Mouse (Mus musculus) cerebral cortex, adult 2 months (tissue): Measurements from ENCODE around the gene Pex12.

Experiments
- WGBS: fragments of 180-500 bp; shearing (Covaris S2); methylation state at CpG from one replicate; pipeline ENCODE4 v1.1.7; 2018; 5-methylcytosine and 5-hydroxymethylcytosine counted together

The Pex12 gene

DNA sequence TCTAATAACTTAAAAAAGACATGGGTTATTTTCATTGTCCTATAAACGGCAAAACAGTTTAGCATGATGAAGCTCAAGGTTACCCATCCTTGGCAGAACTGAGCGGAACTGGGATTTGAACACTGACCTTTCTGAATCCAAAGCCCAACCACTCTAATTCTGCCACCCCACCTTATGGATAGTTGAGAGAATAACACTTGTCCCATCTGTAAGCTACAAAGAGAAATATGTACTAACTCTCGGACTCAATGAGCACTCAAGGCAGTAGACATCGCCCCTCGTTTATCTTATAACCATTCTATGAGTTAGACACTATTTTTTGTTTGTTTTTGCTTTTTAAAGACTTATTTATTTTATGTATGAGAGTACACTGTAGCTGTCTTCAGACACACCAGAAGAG lies 13.3 kb downstream of the Pex12 start:
- 93% methylated on average over 5 of the region's 5 CpGs for WGBS

DNA sequence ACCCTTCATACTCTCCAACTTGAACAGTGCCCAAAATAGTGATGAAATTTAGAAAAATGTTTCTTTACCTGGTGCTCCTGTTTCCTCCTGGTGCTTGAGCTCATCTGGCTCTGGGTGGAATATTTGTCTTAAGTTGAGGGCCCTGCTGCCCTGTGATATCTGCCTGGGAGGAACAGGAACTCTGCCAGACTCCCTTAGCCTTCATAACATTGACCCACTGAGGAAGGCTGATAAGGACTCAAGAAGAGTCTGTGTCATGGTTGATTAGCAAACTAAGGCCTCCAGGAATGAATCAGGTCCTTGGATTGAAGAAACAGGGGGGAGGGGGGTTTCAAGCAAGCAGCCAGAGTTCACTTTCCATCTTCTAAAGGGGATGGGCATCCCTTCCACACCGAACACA lies 15.8 kb downstream of the Pex12 start, which contains the start of gene Slfn14:
Gene Slfn14, minus strand, starts transcription at position 161 of the 400 bp plus-strand sequence.
- WGBS: 86% methylated on average over 1 of the region's 1 CpGs

DNA sequence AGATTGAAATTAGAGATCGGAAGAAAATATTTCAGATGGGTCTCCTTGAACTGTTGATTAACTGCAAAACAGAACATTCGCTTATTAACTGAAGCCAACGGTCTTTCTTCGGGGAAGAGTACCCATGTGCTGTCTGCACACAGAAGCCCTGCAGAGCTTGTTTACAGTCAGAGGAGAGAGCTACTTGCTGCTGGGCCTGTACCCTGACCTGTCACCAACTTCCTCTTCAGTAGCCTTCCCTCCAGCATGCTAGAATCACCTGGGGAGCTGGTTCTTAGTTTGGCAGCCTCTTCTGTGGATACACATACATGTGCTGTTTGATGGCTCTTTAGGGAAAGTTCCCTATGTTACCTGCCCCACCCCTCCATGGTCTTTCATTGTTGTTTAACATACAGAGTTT lies 16.8 kb downstream of the Pex12 start:
- WGBS: 86% methylated on average over 4 of the region's 4 CpGs

DNA sequence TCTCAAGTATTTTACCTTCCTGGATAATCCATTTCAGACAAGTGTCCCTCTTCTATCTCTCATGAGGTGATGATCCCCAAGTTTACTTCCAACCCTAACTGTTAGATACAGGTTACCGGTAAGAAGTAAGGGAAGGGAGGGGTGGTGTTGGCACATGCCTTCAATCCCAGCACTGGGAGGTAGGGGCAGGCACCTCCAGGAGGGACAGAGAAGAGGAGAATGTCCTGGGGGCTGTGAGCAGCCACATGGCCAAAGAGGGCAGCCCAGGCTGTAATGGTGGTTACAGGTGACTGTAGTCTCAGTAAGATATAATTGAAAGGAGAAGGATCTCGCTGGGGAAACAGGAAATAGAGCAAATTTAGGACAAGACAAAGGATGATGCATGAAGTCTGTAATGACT lies 20.3 kb downstream of the Pex12 start:
- WGBS: 66% methylated on average over 2 of the region's 2 CpGs

DNA sequence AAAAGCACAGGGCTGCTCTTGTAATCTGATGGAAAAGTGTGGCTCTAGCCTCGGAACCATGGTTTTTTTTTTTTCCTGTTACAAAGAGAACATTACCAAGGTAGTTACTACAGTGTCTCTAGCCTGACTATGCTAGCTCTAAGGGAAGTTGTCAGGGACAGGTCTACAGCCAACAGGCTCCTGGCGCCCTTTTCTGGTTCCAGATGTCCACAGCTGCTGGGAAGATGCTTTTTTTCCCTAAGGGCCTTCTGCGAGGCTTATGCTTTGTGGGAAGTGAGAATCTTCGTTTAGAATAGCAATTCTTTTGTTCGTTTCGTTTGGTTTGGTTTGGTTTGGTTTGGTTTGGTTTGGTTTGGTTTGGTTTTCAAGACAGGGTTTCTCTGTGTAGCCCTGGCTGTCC lies 22.7 kb downstream of the Pex12 start:
- WGBS: 88% methylated on average over 6 of the region's 6 CpGs

DNA sequence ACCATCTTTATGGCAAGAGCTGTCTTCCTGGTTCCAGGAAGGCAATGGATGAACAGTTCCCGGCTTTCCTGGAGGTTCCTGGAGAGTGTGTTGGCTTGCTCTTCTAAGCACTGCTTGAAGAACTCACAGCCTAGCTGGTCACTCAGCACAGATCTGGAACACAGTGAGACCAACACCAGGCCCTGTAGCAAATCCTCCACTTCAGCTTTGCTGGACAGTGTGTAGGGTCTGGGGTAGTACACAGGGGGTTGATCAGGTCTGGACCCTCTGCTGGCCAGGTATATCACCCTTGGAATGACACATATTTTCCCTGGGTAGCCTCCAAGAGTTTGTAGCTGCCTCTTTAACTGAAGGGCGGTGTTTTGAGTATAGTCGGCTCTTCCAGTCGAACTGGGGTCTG lies 23.4 kb downstream of the Pex12 start:
- whole genome bisulfite sequencing: 81% methylated on average over 4 of the region's 4 CpGs

DNA sequence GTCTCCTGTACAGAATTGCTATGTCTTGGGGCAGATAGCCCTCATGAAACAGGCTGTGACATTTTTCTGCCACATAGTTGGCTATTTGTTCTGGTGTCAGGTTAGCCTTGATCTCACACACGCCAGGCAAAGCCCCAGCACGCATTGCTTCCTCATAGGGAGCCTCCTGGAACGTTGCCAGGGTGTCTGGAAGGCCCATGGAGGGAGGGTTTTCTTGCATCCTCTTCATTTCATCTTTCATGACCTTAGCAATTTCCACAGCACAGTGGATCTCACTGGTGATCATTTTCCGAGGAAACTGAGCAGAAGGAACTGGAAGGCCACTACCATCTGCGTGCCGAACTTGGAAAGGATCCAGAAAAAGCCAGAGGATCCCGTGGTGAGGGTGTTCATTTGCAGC lies 26.1 kb downstream of the Pex12 start:
- WGBS: 55% methylated on average over 7 of the region's 7 CpGs

DNA sequence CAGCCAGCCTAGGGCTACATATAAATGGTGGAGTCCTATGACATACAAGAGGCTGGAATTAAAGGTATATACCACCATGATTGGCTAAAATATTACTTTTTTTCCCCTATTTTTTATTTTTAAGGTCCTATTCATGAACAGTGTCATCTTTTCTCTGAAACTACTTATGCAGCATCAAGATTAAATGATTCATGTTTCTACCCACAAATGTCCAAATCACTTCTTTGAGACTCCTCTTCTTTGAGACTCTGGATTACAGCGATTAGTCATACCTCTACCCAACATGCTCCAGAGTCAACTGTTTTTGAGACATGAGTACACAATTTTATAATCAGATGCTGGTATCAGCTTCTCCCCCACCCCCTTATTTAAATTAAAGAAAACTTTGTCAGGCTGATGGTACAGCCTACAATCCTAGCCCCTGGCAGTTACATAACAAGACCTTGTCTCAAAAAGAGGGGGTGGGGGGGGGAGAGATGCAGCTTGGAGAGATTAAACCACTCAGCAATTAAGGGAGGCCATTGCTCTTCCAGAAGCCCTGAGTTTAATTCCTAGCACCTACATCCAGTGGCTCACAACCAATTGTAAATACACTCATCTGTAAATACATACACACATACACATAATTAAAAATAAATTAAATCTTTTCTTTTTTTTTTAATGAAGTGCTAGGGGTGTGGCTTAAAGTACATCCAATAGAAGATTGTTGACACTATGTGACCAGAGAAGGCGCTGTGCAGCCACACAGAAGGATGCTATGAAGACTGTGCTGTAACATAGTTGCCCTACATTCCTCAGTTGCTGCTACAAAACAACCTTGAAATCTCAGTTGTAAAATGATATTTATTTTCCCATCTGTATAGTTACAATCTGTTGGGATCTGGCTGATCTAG lies 30.2 kb downstream of the Pex12 start:
- 13% methylated on average over 2 of the region's 2 CpGs for WGBS

DNA sequence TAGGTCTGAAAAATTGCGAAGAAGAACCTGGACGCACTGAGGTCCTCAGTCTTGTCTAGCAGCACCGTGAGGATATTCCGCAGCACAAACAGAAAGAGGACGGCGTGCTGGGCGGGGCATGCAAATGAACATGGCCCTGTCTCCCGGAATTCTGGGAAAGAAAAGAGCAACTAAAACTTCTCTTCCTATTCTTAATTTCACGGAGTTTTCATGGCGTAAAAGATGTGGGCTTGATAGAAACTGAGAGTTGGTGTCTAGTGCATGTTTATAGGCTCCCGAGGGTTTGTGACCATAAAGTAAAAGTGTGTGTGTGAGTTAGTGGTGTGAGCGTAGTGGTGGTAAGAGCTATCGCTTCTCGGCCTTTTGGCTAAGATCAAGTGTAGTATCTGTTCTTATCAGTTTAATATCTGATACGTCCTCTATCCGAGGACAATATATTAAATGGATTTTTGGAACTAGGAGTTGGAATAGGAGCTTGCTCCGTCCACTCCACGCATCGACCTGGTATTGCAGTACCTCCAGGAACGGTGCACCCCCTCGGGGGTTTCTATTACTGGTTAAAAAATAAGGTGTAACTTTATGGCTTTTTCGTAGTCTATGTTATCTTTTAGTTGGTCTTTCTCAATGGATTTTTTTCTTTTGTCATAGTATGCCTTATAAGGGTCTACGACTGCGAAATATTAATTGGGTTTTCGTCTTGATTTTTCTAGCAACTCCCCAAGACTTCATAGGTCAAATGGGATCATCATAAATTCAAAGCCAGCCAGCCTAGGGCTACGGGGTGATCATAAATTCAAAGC lies 31.0 kb downstream of the Pex12 start:
- WGBS: under 1% methylated on average over 26 of the region's 26 CpGs

DNA sequence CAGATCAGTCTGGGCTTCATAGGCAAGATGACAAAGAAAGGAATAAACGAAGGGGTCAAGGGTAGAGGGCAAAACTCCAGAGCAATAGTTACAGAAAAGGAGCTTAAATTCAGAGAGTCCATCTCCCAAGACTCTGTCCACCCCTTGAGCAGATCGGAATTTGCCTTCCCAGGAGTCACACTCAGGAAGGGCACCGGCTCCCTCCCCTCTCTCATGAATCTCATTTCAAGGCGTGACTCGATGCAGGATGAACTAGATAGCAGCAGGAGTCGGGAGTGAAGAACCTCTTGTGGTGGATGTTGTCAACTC lies 31.6 kb downstream of the Pex12 start:
- WGBS: 2% methylated on average over 6 of the region's 6 CpGs

DNA sequence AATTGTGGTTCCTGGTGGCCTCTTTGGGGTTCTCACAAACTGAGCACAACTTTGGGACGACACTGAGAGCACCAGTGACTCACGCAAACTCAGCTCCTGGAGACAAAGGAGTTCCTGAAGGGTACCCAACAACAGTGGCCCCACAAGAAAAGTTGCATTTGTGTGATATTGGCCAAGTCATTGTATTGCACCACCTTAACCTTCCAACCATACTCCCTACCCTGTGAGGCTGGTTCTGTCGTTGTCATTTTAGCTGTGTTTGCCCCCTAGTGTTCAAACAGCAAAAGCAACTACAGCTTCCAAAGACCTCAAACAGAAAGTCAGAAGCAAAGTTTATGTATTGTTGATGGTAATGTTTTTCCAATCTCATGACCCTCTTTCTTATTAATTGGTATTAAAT lies 39.2 kb downstream of the Pex12 start:
- WGBS: 62% methylated on average over 3 of the region's 3 CpGs

DNA sequence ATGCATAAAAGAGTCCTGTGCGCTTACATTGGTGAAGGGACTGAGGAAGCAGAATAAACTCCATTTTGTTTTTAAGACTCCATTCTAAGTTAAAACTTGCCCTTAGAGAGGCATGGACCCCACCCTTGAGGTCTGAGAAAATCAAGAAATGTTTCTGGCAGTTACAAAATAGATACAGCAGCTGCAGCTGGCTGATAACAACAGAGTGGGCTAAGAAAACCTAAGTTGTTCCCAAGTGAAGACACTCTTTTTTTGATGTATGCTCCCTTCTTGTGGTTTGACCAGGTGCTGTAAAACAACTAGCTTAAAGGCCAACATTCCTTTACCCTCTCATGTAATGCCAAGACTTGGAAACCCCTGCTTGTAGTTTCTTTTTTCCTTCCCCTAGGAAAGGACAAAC lies 39.7 kb downstream of the Pex12 start:
- 98% methylated on average over 1 of the region's 1 CpGs for WGBS

DNA sequence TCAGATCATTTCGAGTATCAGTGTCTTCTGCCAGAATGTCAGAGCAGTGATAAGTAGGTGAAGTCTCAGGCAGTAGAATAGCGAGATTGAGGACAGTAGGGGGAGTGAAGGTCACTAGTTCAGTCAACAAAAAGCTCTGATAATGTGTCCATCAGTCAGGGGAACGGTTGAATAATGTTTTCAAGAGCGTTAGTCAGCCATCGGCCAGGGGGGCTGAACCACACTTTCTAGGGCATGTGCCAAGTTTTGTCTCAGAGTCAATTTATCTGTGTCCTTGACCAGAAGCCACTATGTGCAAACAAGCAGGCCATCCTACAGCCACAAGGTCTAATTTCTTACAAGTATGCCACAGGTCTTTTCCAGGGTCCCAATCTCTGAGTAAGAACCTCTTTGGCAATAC lies 45.2 kb downstream of the Pex12 start:
- 62% methylated on average over 5 of the region's 5 CpGs for WGBS
